Mouse (Mus musculus): ENCODE measurements at regions not wholly inside any gene's neighbourhood (a gene's known extent, or its start where the extent isn't known, plus 50 kb on each side); places are given as distances from the start of the nearest gene placed in this dataset.

DNA sequence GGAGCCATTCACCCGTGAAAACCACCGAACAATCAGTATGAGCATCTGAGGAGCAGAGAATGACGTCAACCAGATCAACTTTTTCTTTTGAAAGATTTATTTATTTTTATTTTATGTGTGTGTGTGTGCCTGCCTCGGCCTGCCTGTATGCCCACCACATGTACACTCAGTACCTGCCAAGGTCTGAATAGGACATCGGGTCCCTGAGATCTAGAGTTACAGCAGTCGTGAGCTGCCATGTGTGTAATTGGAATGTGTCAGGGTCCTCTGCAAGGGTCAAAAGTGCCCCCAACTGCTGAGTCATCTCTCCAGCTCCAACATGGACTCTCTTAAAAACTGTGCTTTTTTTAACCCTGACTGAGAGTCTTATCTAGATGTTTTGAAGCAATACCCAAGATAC is 316.9 kb upstream of the N6amt1 start:
- no peak for TF ChIP-seq GATA1 (IDR thresholded peaks at IDR 0.05; ENCODE audit: borderline replicate concordance, low read length)
- no peak for TF ChIP-seq FLI1 (IDR thresholded peaks at IDR 0.05; ENCODE audit: low read length)
